Mouse (Mus musculus): ENCODE results near the gene Sox6.

DNA sequence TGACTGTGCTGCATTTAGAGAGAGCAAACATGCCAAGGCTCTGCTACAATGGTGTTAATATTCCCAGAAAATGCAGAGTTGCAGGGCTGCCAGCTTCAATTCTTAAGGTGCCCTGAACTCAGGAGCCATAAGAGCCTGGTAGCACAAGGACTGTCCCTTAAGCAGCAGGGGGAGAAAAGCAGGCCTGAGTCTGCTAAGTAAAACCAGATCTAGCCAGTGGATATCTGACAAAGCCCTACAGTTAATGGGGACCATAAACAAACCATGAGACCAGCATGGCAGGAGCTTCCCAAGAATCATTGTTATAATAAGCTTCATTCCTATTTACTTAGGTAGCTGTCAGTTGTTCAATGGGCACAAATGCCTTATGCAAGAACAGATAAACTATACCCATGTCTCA is 391.9 kb downstream of the Sox6 start:
- TF ChIP-seq CTCF (IDR thresholded peaks at IDR 0.05; ENCODE audit: insufficient read depth, low read length): no peak
- no peak for TF ChIP-seq POLR2A (IDR thresholded peaks at IDR 0.05; ENCODE audit: borderline replicate concordance, extremely low read depth, low read depth, low read length)

All from lung, adult 2 months (tissue).